Mouse (Mus musculus): ENCODE measurements around the gene Pdk1.

The Pdk1 gene

DNA sequence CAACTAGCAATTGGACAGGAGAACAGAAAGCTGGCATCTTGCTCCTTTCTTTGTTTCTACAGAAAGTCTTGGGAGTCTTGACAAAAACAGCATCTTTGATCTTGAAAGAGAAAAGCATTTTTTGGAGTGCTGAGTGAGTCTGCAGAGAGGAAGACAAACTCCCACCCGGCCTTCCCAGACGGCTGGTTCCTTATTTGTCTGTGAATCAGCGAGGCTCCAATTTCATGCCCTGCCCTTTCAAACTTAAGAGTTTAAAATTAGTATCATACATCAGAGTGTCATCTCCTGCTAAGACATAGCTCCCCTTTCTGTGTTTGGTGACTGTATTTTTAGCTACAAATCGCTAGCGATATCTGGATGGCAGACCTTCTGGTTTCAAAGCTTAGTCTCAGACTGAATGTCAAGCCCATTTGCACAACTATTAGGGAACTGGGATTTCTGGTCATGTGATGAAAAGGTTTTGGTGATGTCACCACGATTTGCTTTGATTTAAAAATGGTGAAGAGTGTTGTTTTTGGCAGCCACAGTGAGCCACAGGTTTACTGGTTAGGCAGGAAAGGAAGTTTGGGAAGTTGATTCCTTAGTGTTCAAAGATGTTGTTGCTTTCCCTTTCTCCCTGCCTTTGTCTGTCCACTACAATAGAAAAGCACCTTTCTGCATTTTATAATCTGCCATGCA, 65.8 kb downstream of the Pdk1 start:
- peak; percentile 3 for DNase-seq (ENCODE audit: low read depth, low spot score)
- no peaks in the 10 kb centered on the region for H3K27me3 ChIP-seq (ENCODE audit: control insufficient read depth, insufficient read depth, low read length, poor library complexity, severe bottlenecking)
- no peaks in the 10 kb centered on the region for H3K36me3 ChIP-seq (ENCODE audit: control insufficient read depth, insufficient read depth, low read length, poor library complexity, severe bottlenecking)

DNA sequence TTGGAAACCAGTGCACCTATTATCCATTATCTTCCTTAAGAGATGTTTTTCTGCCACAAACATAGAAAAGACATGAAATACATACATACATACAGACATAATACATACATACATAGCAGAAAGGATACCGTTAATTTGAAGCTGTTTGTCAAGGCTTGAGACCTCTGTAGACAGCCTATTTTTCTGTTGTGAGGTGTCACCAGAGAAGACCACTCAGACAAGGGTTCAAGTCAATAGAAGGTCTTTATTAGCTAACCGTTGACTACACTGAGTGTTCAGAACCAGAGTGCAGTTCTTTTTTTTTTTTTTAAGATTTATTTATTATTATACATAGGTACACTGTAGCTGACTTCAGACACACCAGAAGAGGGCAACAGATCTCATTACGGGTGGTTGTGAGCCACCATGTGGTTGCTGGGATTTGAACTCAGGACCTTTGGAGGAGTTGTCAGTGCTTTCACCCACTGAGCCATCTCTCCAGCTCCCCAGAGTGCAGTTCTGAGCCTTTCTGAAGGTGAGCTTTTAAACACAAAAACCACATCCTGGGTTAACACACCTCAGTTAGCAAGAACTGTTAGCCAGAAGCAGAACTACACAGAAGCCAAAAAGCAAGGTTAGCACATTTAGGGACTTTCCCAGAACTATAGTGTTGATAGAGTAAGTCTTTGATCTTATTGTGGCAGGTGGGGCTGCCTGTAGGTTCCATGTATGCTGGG, 68.1 kb downstream of the Pdk1 start:
- peak; percentile 85 for DNase-seq (ENCODE audit: low read depth, low spot score)

DNA sequence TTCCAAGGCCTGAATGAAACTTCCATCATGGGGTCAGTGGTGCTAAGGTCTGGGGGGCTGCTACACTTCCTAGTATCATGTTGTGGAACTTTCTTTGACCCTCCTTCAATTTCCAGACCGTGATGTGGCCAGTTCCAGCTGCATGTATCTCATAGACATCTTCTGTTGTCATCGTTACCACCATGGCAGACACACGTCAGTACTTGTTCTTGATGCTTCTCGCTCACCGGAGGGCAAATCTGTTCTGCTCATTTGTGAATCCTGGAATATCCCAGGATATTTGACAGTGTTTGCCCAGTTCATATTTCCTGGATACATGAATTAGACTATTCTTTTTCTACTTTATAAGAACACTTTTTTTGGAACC, 68.7 kb downstream of the Pdk1 start:
- no peak for DNase-seq (ENCODE audit: low read depth, low spot score)
- Histone ChIP-seq H3K36me3 (ENCODE audit: control insufficient read depth, insufficient read depth, low read length, poor library complexity, severe bottlenecking) (no peaks in the 10 kb centered on the region), H3K27me3 (ENCODE audit: control insufficient read depth, insufficient read depth, low read length, poor library complexity, severe bottlenecking) (no peaks in the 10 kb centered on the region)

More for the DNA sequence above, 68.1 kb downstream of the Pdk1 start:
- Histone ChIP-seq H3K36me3 (ENCODE audit: control insufficient read depth, insufficient read depth, low read length, poor library complexity, severe bottlenecking) (no peaks in the 10 kb centered on the region), H3K27me3 (ENCODE audit: control insufficient read depth, insufficient read depth, low read length, poor library complexity, severe bottlenecking) (no peaks in the 10 kb centered on the region)

DNA sequence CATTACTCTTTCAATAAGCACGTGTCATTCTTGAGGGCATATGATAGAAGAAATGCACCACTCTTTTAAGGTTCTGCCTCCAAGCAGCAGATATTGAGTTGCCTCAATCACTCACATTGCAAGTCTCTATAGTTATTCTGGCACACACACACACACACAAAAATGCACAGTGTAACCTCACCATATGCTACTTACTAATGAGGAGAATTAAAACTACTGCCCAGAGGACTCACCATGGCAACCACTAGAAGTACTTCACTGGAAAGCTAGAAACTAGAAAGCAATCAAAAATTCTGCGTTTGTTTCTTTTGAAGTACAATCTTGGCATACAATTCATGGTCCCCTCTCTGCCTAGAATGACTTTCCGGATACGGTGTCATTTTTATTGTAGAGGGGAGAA, 78.2 kb downstream of the Pdk1 start:
- DNase-seq (ENCODE audit: low read depth, low spot score) = no peak
- H3K27me3 ChIP-seq (ENCODE audit: control insufficient read depth, insufficient read depth, low read length, poor library complexity, severe bottlenecking) = no peaks in the 10 kb centered on the region
- H3K36me3 ChIP-seq (ENCODE audit: control insufficient read depth, insufficient read depth, low read length, poor library complexity, severe bottlenecking) = no peaks in the 10 kb centered on the region

Measured in splenic B cell, adult 2 months (primary cell).